Mouse (Mus musculus): ENCODE measurements at regions not wholly inside any gene's neighbourhood (a gene's known extent, or its start where the extent isn't known, plus 50 kb on each side); places are given as distances from the start of the nearest gene placed in this dataset.

DNA sequence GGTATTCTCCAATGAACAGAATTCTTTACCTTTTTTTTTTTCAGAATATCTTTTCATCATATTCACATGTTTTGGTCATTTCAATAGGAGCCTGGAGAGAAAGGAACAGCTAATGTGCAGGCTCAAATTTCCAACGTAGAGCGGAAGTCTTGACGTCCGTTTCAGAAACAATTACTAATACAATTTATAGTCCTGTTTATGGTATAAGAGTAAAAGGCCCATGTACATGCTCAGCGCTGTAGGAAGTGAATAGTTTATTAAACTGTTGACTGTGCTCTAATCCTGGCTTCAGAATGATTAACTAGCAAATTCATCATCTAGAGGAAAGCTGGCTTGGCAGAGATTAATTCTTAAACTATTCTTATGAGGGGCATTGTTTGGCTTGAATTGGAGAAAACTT lies 142.1 kb downstream of the Pik3r1 start:
- ATAC-seq, result no peak

DNA sequence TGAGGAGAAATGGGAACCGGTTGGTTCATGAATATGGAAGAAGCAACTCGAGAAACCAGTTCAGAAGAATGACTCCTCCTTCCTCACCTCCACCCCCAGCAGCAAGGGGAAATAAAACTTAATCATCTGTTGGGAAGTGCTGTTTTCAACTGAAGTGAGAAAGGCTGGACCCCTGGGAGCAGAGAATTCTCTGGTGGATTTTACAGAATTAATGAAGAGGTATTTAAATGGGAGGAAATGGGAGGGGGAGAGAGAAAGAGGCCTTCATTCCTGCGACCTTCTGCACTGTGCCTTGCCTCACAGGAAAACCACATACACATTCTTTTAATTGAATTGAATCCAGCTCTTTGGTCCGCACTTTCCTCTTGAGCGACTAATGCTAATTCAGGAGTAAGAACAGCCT lies 143.8 kb downstream of the Pik3r1 start:
- no peak for ATAC-seq

GRCm38 (mm10) chr13:101622649-101623048 lies 145.4 kb downstream of the Pik3r1 start:
- ATAC-seq, result no peak

DNA sequence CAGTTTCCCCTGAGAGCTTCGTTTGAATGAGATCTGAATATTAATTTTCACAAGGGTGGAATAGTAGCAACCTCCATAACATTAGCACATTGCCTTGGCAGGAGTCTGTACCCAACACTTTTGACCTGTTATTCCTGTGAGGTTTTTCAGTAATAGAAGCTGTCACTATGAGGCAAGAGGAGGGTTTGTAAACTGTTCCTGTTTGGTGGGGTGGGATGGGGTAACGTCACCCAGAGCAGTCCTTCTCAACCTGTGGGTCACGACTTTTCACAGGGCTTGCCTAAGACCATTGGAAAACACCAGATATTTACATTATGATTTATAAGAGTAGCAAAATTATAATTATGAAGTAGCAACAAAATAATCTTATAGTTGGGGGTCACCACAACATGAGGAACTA lies 147.4 kb downstream of the Pik3r1 start:
- no peak for ATAC-seq

DNA sequence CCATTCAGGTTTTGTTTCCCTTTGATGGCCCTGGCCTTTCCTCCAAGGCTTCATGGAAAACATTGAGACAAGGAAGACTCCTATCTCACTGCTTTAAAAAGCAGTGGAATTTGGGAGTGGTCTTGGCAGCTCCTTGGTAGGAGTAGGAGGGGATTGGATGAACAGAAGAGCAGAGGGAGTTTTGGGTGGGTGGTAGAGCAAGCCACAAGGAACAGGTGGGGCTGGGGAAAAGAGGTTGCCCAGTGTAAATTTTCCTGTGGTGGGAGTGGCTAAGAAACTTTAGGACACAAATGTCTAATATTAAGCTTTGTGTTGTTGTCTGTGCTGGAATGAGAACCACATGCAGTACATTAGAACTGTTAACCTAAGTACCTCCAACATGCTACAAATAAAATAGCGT lies 148.9 kb downstream of the Pik3r1 start:
- no peak for ATAC-seq

DNA sequence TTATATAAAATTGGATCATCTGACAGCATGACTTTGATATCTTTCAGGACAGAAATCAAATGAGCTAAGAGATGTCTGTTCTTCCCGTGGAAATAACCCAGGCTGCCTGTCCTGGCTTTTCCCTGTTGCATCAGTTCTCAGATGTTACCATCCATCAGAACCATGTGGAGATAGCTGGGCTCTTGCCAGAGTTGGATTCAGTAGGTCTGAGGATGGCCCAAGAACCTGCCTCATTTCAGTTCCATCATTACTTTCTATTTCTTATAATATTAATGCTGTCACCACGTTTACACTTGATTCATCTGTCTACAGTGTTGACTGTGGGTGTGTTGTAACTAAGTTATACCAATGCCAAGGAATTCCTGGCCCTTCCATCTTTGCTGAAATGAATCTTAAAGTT lies 155.2 kb downstream of the Pik3r1 start:
- ATAC-seq, result no peak

- ATAC-seq, result no peak
Measured at GRCm38 (mm10) chr13:101611725-101612124, 156.3 kb downstream of the Pik3r1 start.

GRCm38 (mm10) chr13:101606184-101606730 lies 161.8 kb downstream of the Pik3r1 start:
- no peak for ATAC-seq

DNA sequence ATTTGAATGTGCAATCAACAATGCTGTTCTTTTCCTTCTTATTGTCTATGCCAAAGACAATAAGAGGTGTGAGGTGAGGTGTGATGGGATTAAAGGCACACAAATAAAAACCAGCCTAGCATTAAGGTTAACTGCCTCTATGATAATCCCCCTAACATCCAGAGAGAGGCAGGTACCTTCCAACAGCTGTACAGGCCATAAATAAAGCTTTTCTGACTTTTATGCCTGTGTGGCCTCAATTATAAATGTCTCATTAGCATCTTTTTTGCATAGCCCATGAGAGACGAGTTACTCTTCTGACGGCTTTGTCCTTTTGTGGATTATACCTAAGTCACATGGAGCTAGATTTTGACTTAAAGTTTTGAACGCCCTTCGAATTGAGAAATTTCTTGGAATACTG lies 162.3 kb downstream of the Pik3r1 start:
- no peak for ATAC-seq

DNA sequence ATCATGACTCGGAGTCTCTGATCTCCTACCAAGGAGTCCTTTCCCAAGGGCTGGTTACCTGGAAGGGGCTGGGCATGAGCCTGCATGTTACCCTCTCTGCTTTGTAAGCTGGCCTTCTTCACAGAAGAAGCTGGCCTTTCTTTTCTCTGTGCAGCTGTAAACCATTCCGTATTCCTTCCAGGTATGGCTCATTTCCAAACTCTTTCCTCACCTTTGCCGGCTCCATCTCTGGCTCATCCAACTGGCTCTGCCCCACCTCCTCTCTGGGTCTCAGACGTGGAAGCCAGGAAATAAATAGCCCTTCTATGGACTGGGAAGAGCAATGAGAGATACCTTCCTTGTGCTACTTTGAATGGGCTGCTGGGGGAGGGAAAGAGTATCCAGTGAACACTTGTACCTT lies 163.0 kb downstream of the Pik3r1 start:
- no peak for ATAC-seq

DNA sequence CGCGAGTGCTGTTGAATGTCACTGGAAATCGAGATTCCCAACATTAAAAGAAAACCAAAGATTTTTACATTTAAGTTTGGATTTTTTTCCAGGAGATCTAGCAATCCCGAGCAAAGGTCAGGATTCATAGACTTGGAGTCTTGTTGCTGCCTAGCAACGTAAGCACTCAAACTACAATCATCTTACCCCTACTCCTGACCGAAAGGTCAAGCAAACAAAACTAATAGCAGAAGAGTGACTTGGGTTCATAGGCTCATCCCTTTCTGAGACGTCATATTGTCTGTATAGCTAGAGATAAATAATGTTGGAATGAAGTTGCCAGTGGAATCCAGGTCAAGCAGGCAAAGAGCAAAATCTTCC lies 169.9 kb downstream of the Pik3r1 start:
- ATAC-seq, result no peak

- no peak for ATAC-seq
Measured at GRCm38 (mm10) chr13:101597243-101598125, 170.5 kb downstream of the Pik3r1 start.

GRCm38 (mm10) chr13:101594511-101595175 lies 173.4 kb downstream of the Pik3r1 start:
- no peak for ATAC-seq

DNA sequence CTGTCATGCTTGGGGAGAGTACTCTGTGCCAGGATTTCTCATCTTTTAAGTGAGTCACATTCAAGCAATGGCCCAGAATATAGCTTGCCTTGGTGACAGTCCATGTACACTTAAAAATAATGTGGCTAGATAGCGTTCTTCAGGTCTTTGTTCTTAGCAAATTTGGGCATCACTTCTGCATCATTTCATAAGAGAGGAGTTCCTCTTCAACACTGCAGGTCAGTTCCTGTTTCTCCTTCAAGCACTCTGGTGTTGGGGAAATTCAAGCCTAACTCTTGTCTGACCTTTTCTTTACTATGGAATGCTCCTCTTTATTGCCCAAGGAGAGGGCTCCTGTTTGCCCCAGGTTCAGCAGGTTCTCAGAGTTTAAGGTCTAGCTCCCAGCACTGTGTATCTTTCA lies 175.7 kb downstream of the Pik3r1 start:
- no peak for ATAC-seq

- ATAC-seq, result peak; percentile 78
Measured at GRCm38 (mm10) chr13:101588905-101589304, 179.1 kb downstream of the Pik3r1 start.

GRCm38 (mm10) chr13:101586787-101587186 lies 181.2 kb downstream of the Pik3r1 start:
- no peak for ATAC-seq

GRCm38 (mm10) chr13:101576481-101576880 lies 191.5 kb downstream of the Pik3r1 start:
- ATAC-seq, result no peak

- no peak for ATAC-seq
Measured at GRCm38 (mm10) chr13:101572809-101573590, 195.0 kb downstream of the Pik3r1 start.

- no peak for ATAC-seq
Measured at GRCm38 (mm10) chr13:101572246-101572645, 195.8 kb downstream of the Pik3r1 start.

GRCm38 (mm10) chr13:101570034-101570433 lies 198.0 kb downstream of the Pik3r1 start:
- no peak for ATAC-seq

GRCm38 (mm10) chr13:101568985-101569631 lies 198.9 kb downstream of the Pik3r1 start:
- ATAC-seq, result no peak

GRCm38 (mm10) chr13:101565323-101565722 lies 202.7 kb downstream of the Pik3r1 start:
- ATAC-seq, result no peak

Data from activated CD4-positive, CD25-positive, alpha-beta regulatory T cell, adult 4 months (primary cell).